Comparison of ENCODE assay signal across 8 mouse cellular contexts in genomic region chr7:45509912-45510787, GRCm38 (mm10). TPM values are rescaled to one million over a fixed set of nuclear protein-coding genes. Genes with fewer than 3 reads are reported as not detected.
DNase-seq lines count a peak whose midpoint lies in the region; ATAC-seq lines count a peak whose summit lies in the region.

TSS of gene Nucb1 (minus strand) at chr7:45510406.

- peak; percentile 94 for ATAC-seq in hindbrain, embryonic 15.5 days (ENCODE audit: low FRiP score, low read depth)

- peaks cover 12% of the 10 kb centered on the region; the same call in 1 of the 2 replicates for H3K36me3 ChIP-seq in hindbrain, embryonic 15.5 days

- peak within 1 kb of the TSS; percentile 63 for H3K4me3 ChIP-seq in hindbrain, embryonic 15.5 days

- no peaks in the 10 kb centered on the region for H3K27me3 ChIP-seq in hindbrain, embryonic 15.5 days

- DNase-seq in R1 (ENCODE audit: low read depth, low spot score), result peak; percentile 97
- DNase-seq in cerebellum, postnatal 25 days, result peak; percentile 92 to 93
- peak; percentile 88 to 92 for DNase-seq in frontal cortex, postnatal 36 days (ENCODE audit: low spot score in 2 of 2)
- peak; percentile 85 for DNase-seq in left cerebral cortex, adult 11 months (ENCODE audit: low spot score)
- peak; percentile 94 to 95 for DNase-seq in lung, postnatal 4 days
- peak; percentile 80 for DNase-seq in retina, postnatal 7 days (ENCODE audit: low read depth, low spot score)
- peak; percentile 81 for DNase-seq in urinary bladder, adult 2 months (ENCODE audit: low spot score)

- peak within 1 kb of the TSS; percentile 71 for H3K9ac ChIP-seq in hindbrain, embryonic 15.5 days

- peak within 1 kb of the TSS; percentile 85 for H3K27ac ChIP-seq in hindbrain, embryonic 15.5 days (replicated peaks)

- WGBS in hindbrain, embryonic 15.5 days, result under 1% methylated on average over 44 of the region's 44 CpGs

- peaks cover 16% of the 10 kb centered on the region for H3K4me1 ChIP-seq in hindbrain, embryonic 15.5 days (replicated peaks)

- H3K4me2 ChIP-seq in hindbrain, embryonic 15.5 days, result peak within 1 kb of the TSS; percentile 86

- no peaks in the 10 kb centered on the region for H3K9me3 ChIP-seq in hindbrain, embryonic 15.5 days

RNA-seq across cellular contexts. Expression of gene Nucb1, which starts in this region (rescaled TPM):
- polyA plus RNA-seq in hindbrain, embryonic 15.5 days (2015; fragmentation: Nextera tagmentation; extraction: Ambion mirVana), result 137 TPM in 2 replicates
- 225 and 264 TPM in 2 replicates for polyA plus RNA-seq in urinary bladder, adult 2 months (2012; rRNA removed)

Comparison
In these comparisons a context has a peak if more than half of its experiments do, and no peak if none do; other contexts are left out.
1. Peak in every context shown above with its lines: DNase-seq, ATAC-seq, H3K4me3 ChIP-seq and H3K27ac ChIP-seq.